Mouse (Mus musculus) small intestine, adult 2 months (tissue): ENCODE measurements around the gene Pygm. TPM values are rescaled to one million over a fixed set of nuclear protein-coding genes. Genes with fewer than 3 reads are reported as not detected.
A peak's percentile ranks its signal among the peaks of the same experiment; 100 is the strongest.

Experiments
- H3K27ac ChIP-seq: fragments of 200-500 bp; 2 replicates; pipeline ENCODE4 v1.5.1; 2012; ENCODE audit warnings: low read depth, low read length, control low read depth, inconsistent platforms; ENCODE audit not compliant: insufficient read depth
- H3K27me3 ChIP-seq: fragments of 200-500 bp; 2 replicates; pipeline ENCODE4 v1.6.1; 2012; ENCODE audit warnings: mild to moderate bottlenecking, moderate library complexity, low read length, inconsistent platforms; ENCODE audit not compliant: control insufficient read depth, insufficient read depth
- H3K36me3 ChIP-seq: fragments of 200-500 bp; 2 replicates; pipeline ENCODE4 v1.6.1; 2012; ENCODE audit warnings: mild to moderate bottlenecking, low read length, control low read depth, inconsistent platforms; ENCODE audit not compliant: control insufficient read depth, insufficient read depth
- H3K4me1 ChIP-seq: fragments of 200-500 bp; 2 replicates; pipeline ENCODE4 v1.6.1; 2012; ENCODE audit warnings: low read length, inconsistent platforms, mixed read lengths; ENCODE audit not compliant: control insufficient read depth, insufficient read depth, insufficient read length
- H3K4me3 ChIP-seq: fragments of 200-500 bp; 2 replicates; pipeline ENCODE4 v1.5.1; 2012; ENCODE audit warnings: low read depth, mild to moderate bottlenecking, control low read depth, inconsistent platforms, low read length, moderate library complexity
- CTCF ChIP-seq: fragments of 200-500 bp; IDR thresholded peaks from 2 replicates; pipeline ENCODE4 v1.5.1; 2012; ENCODE audit warnings: low read depth, mild to moderate bottlenecking, control low read depth, inconsistent platforms, low read length, moderate library complexity, mixed read lengths; ENCODE audit not compliant: insufficient replicate concordance, insufficient read length; ENCODE audit errors: extremely low read depth
- POLR2A ChIP-seq: fragments of 200-500 bp; IDR thresholded peaks from 2 replicates; pipeline ENCODE4 v1.6.1; 2012; ENCODE audit warnings: low read depth, mild to moderate bottlenecking, control low read depth, inconsistent platforms, low read length, moderate library complexity
- WGBS: fragments of 180-500 bp; shearing (Covaris S2); methylation state at CpG from one replicate; pipeline ENCODE4 v1.1.7; 2018; 5-methylcytosine and 5-hydroxymethylcytosine counted together
- polyA plus RNA-seq: library from polyadenylated mRNA; depleted of rRNA; stranded (reverse); fragments of >200 nt; gene quantifications from 2 replicates; pipeline ENCODE4 v1.2.3, GENCODE M21; 2012

Pygm gene
- polyA plus RNA-seq, 1 experiment, result 3.2 TPM

GRCm38 (mm10) chr19:6401951-6402350, 17.8 kb downstream of the Pygm start:
- peak overlapping the region; percentile 60 for H3K4me3 ChIP-seq
- TF ChIP-seq CTCF (no peak), POLR2A (no peak)
- 9% methylated on average over 9 of the region's 9 CpGs for WGBS
- H3K27ac ChIP-seq, result 0 out of 2 replicates have a peak overlapping the region, but pooled peaks have one; percentile 53
- peaks cover 30% of the 10 kb centered on the region for H3K27me3 ChIP-seq
- peaks cover 15% of the 10 kb centered on the region for H3K4me1 ChIP-seq
- H3K36me3 ChIP-seq, result no peaks in the 10 kb centered on the region

- H3K36me3 ChIP-seq, result no peaks in the 10 kb centered on the region
- TF ChIP-seq POLR2A (no peak), CTCF (no peak)
- no peak overlapping the region for H3K4me3 ChIP-seq
- H3K27me3 ChIP-seq, result peaks cover 23% of the 10 kb centered on the region
- 85% methylated on average over 10 of the region's 10 CpGs for WGBS
- H3K27ac ChIP-seq, result no peak overlapping the region
- H3K4me1 ChIP-seq, result peaks cover 19% of the 10 kb centered on the region
Measured at GRCm38 (mm10) chr19:6403869-6404268, 19.7 kb downstream of the Pygm start.

GRCm38 (mm10) chr19:6405433-6405832, 21.2 kb downstream of the Pygm start:
- Histone ChIP-seq H3K36me3 (no peaks in the 10 kb centered on the region), H3K4me3 (no peak overlapping the region), H3K27ac (no peak overlapping the region), H3K27me3 (peaks cover 13% of the 10 kb centered on the region), H3K4me1 (peaks cover 19% of the 10 kb centered on the region)
- no peak for TF ChIP-seq CTCF
- 69% methylated on average over 10 of the region's 10 CpGs for WGBS

DNA sequence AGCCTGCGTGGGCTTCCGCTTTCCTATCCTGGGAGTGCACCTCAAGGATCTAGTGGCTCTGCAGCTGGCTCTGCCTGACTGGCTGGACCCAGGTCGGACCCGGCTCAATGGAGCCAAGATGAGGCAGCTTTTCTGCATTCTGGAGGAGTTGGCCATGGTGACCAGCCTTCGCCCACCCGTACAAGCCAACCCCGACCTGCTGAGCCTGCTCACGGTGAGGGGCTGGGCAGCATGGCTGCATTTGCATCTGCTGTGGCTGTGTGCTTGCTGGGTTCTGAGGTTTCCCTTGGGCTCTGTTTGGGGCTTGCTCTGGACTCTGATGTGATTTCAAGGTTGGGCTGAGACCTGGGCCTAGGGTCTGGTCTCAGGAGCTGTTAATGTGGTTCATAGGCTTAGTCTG, 22.9 kb downstream of the Pygm start:
- H3K4me1 ChIP-seq, result peaks cover 8% of the 10 kb centered on the region
- TF ChIP-seq POLR2A (no peak), CTCF (no peak)
- H3K36me3 ChIP-seq, result no peaks in the 10 kb centered on the region
- no peak overlapping the region for H3K27ac ChIP-seq
- peaks cover 3% of the 10 kb centered on the region; the same call in 1 of the 2 replicates for H3K27me3 ChIP-seq
- no peak overlapping the region for H3K4me3 ChIP-seq
- WGBS, result 87% methylated on average over 8 of the region's 8 CpGs

DNA sequence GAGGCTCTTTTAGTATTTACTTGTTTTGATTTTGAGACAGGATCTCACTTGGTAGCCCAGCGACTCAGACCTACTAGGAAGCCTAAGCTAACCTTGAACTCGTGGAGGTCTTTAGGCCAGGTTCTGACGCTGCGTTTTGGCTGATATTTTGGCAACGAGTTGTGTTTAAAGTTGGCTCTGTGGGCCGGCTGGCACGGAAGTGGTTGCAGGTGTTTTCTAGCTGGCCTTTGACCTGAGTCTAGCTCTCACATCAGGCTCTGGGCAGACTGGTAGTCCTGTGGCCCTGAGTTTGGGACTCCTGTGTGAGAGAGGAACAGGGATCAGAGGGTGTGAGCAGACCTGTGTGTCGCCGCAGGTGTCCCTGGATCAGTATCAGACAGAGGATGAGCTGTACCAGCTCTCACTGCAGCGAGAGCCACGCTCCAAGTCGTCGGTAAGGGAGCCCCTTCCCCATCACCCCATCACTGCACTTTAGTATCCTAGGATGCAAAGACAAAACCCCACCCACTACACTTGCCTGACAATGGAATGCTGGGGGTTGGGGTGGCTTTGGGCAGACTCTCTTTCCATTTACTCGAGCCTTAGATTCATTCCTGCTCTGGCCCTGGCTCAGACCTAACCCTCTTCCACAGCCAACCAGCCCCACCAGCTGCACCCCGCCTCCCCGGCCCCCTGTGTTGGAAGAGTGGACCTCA, 23.8 kb downstream of the Pygm start:
- WGBS, result 44% methylated on average over 16 of the region's 16 CpGs
- H3K4me3 ChIP-seq, result no peak overlapping the region
- no peak overlapping the region for H3K27ac ChIP-seq
- no peaks in the 10 kb centered on the region for H3K27me3 ChIP-seq
- H3K4me1 ChIP-seq, result peaks cover 7% of the 10 kb centered on the region
- TF ChIP-seq POLR2A, result no peak
- no peak for TF ChIP-seq CTCF
- no peaks in the 10 kb centered on the region for H3K36me3 ChIP-seq

DNA sequence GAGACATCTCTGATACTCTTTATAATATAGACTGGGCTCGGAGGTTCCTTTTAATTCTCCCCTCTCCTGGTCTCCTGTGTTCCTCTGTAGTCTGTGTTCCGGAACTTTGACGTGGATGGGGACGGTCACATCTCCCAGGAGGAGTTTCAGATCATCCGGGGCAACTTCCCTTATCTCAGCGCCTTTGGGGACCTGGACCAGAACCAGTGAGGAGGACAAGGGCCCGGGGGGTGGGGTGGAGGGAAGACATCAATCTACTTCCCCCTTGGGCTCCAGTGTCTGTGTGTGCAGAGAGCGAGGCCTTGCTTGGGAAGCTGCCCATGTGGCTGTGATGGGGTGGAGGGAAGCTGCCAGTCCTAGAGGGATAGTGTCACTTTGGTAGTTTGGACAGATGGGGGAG, 24.6 kb downstream of the Pygm start:
- H3K27ac ChIP-seq, result no peak overlapping the region
- H3K4me3 ChIP-seq, result no peak overlapping the region
- H3K4me1 ChIP-seq, result peaks cover 7% of the 10 kb centered on the region
- 75% methylated on average over 8 of the region's 8 CpGs for WGBS
- no peaks in the 10 kb centered on the region for H3K27me3 ChIP-seq
- no peaks in the 10 kb centered on the region for H3K36me3 ChIP-seq
- no peak for TF ChIP-seq POLR2A
- TF ChIP-seq CTCF, result no peak

DNA sequence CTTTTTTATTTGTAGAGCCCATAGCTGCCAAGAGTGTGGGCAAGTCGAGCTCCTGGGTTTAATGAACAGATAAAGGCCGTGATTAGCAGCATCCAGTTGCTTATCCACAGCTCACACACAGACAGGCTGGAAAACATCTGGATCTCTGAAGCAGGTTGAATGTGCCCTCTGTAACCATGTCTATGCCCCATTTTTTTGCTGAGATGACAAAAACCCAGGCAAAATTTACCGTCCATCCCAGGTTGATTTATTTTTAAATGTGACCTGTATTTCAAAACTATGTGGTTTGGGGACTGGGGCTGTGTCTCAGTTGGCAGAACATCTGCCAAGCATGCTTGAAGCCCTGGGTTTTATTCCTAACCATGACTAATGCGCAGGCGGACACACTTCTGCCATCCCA, 25.0 kb downstream of the Pygm start:
- H3K4me1 ChIP-seq, result peaks cover 7% of the 10 kb centered on the region
- no peak for TF ChIP-seq POLR2A
- TF ChIP-seq CTCF, result no peak
- H3K27me3 ChIP-seq, result no peaks in the 10 kb centered on the region
- no peak overlapping the region for H3K4me3 ChIP-seq
- WGBS, result 66% methylated on average over 5 of the region's 5 CpGs
- H3K36me3 ChIP-seq, result no peaks in the 10 kb centered on the region
- H3K27ac ChIP-seq, result no peak overlapping the region
